Mouse (Mus musculus) hindbrain, embryonic 16.5 days (tissue): Measurements from ENCODE around the gene AC131692.1. TPM values are rescaled to one million over a fixed set of nuclear protein-coding genes. Genes with fewer than 3 reads are reported as not detected.

ENCODE experiments used
- ATAC-seq: fragments of 200-750 bp; cut with Nextera tagmentation; 2 replicates; pipeline ENCODE4 v1.8.0; 2017; ENCODE audit warnings: moderate TSS enrichment, moderate library complexity
- H3K27ac ChIP-seq: fragments of 300-500 bp; sonication (generic); 2 replicates; pipeline ENCODE4 v1.5.1; 2014; ENCODE audit warnings: low read depth, mild to moderate bottlenecking, control low read depth, low read length, moderate library complexity
- H3K27me3 ChIP-seq: fragments of 300-500 bp; sonication (generic); replicated peaks from 2 replicates; pipeline ENCODE4 v1.6.1; 2014; ENCODE audit warnings: low read length; ENCODE audit not compliant: control insufficient read depth, insufficient read depth
- H3K36me3 ChIP-seq: fragments of 300-500 bp; sonication (generic); 2 replicates; pipeline ENCODE4 v1.6.1; 2014; ENCODE audit warnings: mild to moderate bottlenecking, low read length, moderate library complexity, mixed read lengths; ENCODE audit not compliant: control insufficient read depth, insufficient read depth
- H3K4me1 ChIP-seq: fragments of 300-500 bp; sonication (generic); 2 replicates; pipeline ENCODE4 v1.6.1; 2014; ENCODE audit warnings: low read depth, low read length; ENCODE audit not compliant: control insufficient read depth, insufficient read depth
- H3K4me2 ChIP-seq: fragments of 300-500 bp; sonication (generic); 2 replicates; pipeline ENCODE4 v1.6.1; 2014; ENCODE audit warnings: mild to moderate bottlenecking, low read length, control low read depth, moderate library complexity
- H3K4me3 ChIP-seq: fragments of 300-500 bp; sonication (generic); 2 replicates; pipeline ENCODE4 v1.5.1; 2014; ENCODE audit warnings: mild to moderate bottlenecking, low read length, control low read depth, moderate library complexity
- H3K9ac ChIP-seq: fragments of 300-500 bp; sonication (generic); 2 replicates; pipeline ENCODE4 v1.6.1; 2014; ENCODE audit warnings: low read depth, mild to moderate bottlenecking, control low read depth, low read length, moderate library complexity
- H3K9me3 ChIP-seq: fragments of 300-500 bp; sonication (generic); 2 replicates; pipeline ENCODE4 v1.6.1; 2014; ENCODE audit warnings: mild to moderate bottlenecking, low read length, moderate library complexity; ENCODE audit not compliant: control insufficient read depth
- WGBS: fragments of 180-500 bp; shearing (Covaris S2); extraction: QIAGEN DNeasy Blood & Tissue Kit; methylation state at CpG from one replicate; pipeline ENCODE4 v1.1.7; 2014; 5-methylcytosine and 5-hydroxymethylcytosine counted together
- polyA plus RNA-seq: library from polyadenylated mRNA; unstranded; fragments of >200 nt; fragmentation: Nextera tagmentation; extraction: Ambion mirVana; gene quantifications from 2 replicates; pipeline ENCODE4 v1.2.1, GENCODE M21; 2015

AC131692.1 gene
- polyA plus RNA-seq, 1 experiment from 2014 or later, result not detected

- ATAC-seq, result peak; percentile 66
- Histone ChIP-seq H3K9me3 (no peaks in the 10 kb centered on the region), H3K36me3 (peaks cover 19% of the 10 kb centered on the region), H3K4me1 (peaks cover 34% of the 10 kb centered on the region), H3K4me2 (peak overlapping the region; percentile 89), H3K9ac (peak overlapping the region; percentile 79), H3K27me3 (no peaks in the 10 kb centered on the region), H3K4me3 (peak overlapping the region; percentile 62), H3K27ac (peak overlapping the region; percentile 92)
- under 1% methylated on average over 30 of the region's 30 CpGs for WGBS
Observed at GRCm38 (mm10) chr19:6067011-6067723, 27.1 kb upstream of the AC131692.1 start.

- H3K27me3 ChIP-seq, result no peaks in the 10 kb centered on the region
- peaks cover 27% of the 10 kb centered on the region for H3K4me1 ChIP-seq
- WGBS, result 8% methylated on average over 32 of the region's 33 CpGs
- ATAC-seq, result peak; percentile 94
- peak within 1 kb of the TSS; percentile 92 for H3K27ac ChIP-seq
- peak within 1 kb of the TSS; percentile 89 for H3K4me2 ChIP-seq
- H3K4me3 ChIP-seq, result peak within 1 kb of the TSS; percentile 62
- H3K9me3 ChIP-seq, result no peaks in the 10 kb centered on the region
- H3K36me3 ChIP-seq, result peaks cover 23% of the 10 kb centered on the region
- H3K9ac ChIP-seq, result peak within 1 kb of the TSS; percentile 79
Observed at GRCm38 (mm10) chr19:6067724-6068415, 26.3 kb upstream of the AC131692.1 start, which contains the start of gene Tm7sf2. Tm7sf2 (minus strand) TSS chr19:6068373.

DNA sequence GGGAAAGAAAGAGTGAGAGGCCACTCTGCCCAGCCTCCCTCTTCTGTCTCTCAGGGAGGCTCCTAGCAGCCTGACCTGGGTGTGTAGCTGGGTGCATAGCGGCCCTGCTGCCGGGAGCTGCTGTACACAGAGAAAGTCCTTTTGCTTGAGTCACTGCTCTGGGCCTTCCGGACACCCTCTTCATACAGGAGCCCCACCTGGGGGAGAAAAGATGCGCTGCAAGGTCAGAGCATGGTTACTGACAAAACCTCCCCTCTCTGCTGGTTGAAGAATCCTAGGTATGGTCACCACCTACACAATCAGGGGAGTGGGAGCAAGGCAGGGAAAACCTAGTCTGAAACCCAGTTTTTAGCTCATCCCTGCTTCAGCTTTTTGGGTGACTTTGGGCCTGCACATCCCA lies 25.3 kb upstream of the AC131692.1 start:
- H3K4me2 ChIP-seq, result no peak overlapping the region
- no peak overlapping the region for H3K27ac ChIP-seq
- H3K9ac ChIP-seq, result no peak overlapping the region
- ATAC-seq, result no peak
- peaks cover 28% of the 10 kb centered on the region for H3K36me3 ChIP-seq
- WGBS, result 79% methylated on average over 4 of the region's 4 CpGs
- H3K27me3 ChIP-seq, result no peaks in the 10 kb centered on the region
- no peak overlapping the region for H3K4me3 ChIP-seq
- peaks cover 21% of the 10 kb centered on the region for H3K4me1 ChIP-seq
- no peaks in the 10 kb centered on the region for H3K9me3 ChIP-seq

GRCm38 (mm10) chr19:6069851-6070250 lies 24.4 kb upstream of the AC131692.1 start:
- Histone ChIP-seq H3K9me3 (no peaks in the 10 kb centered on the region), H3K4me3 (no peak overlapping the region), H3K27ac (no peak overlapping the region), H3K4me1 (peaks cover 20% of the 10 kb centered on the region), H3K4me2 (no peak overlapping the region), H3K36me3 (peaks cover 28% of the 10 kb centered on the region), H3K9ac (no peak overlapping the region), H3K27me3 (no peaks in the 10 kb centered on the region)
- 96% methylated on average over 10 of the region's 10 CpGs for WGBS
- no peak for ATAC-seq

DNA sequence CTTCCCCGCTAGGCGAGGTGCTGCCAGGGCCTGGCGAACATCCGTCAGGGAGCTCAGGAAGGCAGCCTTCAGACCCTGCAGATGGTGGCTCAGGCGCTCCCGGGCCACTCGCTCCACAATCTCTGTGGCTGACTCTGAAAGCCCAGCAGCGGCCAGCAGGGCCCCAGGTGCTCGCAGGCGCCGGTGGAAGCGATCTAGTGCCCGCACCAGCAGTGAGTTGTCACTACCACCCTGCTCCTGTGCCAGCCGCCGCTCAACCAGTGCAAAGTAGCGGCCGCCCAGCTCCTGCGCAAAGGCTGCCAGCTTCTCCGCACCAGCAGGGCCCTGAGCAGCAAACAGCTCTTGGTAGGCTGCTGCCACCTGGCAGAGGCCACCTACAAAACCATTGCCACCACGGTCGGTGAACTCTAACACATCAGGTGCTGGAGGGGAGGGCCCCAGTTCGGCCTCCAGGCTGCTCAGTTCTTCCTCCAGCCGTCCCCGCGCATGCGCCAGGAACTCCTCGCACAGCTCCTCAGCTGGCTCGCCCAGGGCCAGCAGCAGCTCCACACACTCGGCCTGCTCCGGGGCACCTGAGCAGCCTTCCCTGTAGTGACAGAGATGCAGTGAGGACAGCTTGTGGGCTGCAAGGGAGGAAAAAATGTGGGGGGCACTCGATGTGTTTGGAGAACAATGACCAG lies 23.5 kb upstream of the AC131692.1 start:
- Histone ChIP-seq H3K9me3 (no peaks in the 10 kb centered on the region), H3K4me2 (no peak overlapping the region), H3K9ac (no peak overlapping the region), H3K36me3 (peaks cover 28% of the 10 kb centered on the region), H3K4me3 (no peak overlapping the region), H3K4me1 (peaks cover 18% of the 10 kb centered on the region), H3K27me3 (no peaks in the 10 kb centered on the region), H3K27ac (no peak overlapping the region)
- 91% methylated on average over 31 of the region's 31 CpGs for WGBS
- ATAC-seq, result no peak

GRCm38 (mm10) chr19:6071261-6071660 lies 23.0 kb upstream of the AC131692.1 start:
- 95% methylated on average over 19 of the region's 19 CpGs for WGBS
- peaks cover 17% of the 10 kb centered on the region for H3K4me1 ChIP-seq
- H3K4me3 ChIP-seq, result no peak overlapping the region
- no peak for ATAC-seq
- no peak overlapping the region for H3K4me2 ChIP-seq
- H3K27ac ChIP-seq, result no peak overlapping the region
- no peaks in the 10 kb centered on the region for H3K9me3 ChIP-seq
- no peaks in the 10 kb centered on the region for H3K27me3 ChIP-seq
- peaks cover 28% of the 10 kb centered on the region for H3K36me3 ChIP-seq
- no peak overlapping the region for H3K9ac ChIP-seq

GRCm38 (mm10) chr19:6073889-6074288 lies 20.3 kb upstream of the AC131692.1 start:
- H3K27me3 ChIP-seq, result no peaks in the 10 kb centered on the region
- no peak overlapping the region for H3K4me2 ChIP-seq
- WGBS, result 90% methylated on average over 5 of the region's 5 CpGs
- peaks cover 6% of the 10 kb centered on the region for H3K4me1 ChIP-seq
- ATAC-seq, result no peak
- H3K9ac ChIP-seq, result no peak overlapping the region
- no peak overlapping the region for H3K27ac ChIP-seq
- H3K36me3 ChIP-seq, result peaks cover 29% of the 10 kb centered on the region
- H3K4me3 ChIP-seq, result no peak overlapping the region
- no peaks in the 10 kb centered on the region for H3K9me3 ChIP-seq

DNA sequence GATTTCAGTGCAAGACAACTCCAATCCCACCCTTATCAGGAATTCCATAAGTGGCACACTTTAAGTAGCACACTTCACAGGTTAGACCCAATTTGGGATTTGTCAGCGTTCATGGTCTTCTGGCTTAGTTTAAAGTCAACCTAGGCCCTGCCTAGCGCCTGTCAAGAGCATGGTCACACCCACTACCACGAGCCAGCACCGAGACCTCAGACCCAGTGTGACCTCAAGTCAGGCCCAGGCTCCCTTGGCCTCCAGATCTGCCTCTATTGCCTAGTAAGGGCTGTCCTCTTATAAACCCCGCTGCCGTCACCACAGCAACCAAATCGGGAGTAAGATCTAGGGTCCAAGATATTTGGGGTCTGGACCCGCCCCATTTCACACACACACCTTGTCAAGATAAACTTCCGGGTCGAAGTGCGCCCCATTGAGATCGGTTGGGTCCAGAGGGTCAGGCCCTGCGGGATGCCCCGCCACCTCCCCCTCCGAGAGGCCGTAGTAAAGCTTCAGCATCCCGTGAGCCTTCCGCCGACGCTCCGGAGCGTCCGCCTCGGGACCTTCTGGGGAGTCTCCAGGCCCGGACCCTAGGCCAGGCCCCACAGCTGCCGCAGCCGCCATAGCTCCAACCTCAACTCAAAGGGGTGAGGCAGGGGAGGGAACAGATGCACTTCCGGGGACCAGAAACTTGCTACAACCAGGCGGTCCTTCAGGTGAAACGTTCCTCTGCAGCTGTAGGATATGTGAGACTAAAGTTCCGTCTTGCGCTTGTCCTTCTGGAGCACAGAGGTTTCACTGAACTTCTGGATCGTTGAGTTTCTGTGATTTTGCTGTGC lies 17.4 kb upstream of the AC131692.1 start, which contains the start of gene Vps51:
Gene Vps51, minus strand, starts transcription at position 668 of the 830 bp plus-strand sequence.
- no peaks in the 10 kb centered on the region for H3K27me3 ChIP-seq
- H3K9ac ChIP-seq, result peak within 1 kb of the TSS; percentile 87
- peaks cover 19% of the 10 kb centered on the region for H3K36me3 ChIP-seq
- peak within 1 kb of the TSS; percentile 76 for H3K4me3 ChIP-seq
- H3K27ac ChIP-seq, result peak within 1 kb of the TSS; percentile 92
- H3K4me2 ChIP-seq, result peak within 1 kb of the TSS; percentile 73
- H3K9me3 ChIP-seq, result no peaks in the 10 kb centered on the region
- 1% methylated on average over 31 of the region's 33 CpGs for WGBS
- peaks cover 6% of the 10 kb centered on the region for H3K4me1 ChIP-seq
- peak; percentile 93 for ATAC-seq
